Mouse (Mus musculus) embryo, embryonic 10.5 days (tissue): ENCODE results near the gene Radil.

Experiments used
- DNase-seq: peaks from one replicate; pipeline ENCODE4 v3.0.0-alpha.2; 2015; ENCODE audit warnings: low spot score

Radil gene

GRCm38 (mm10) chr5:142448076-142448475 lies 102.8 kb downstream of the Radil start:
- peak; percentile 97 for DNase-seq

DNA sequence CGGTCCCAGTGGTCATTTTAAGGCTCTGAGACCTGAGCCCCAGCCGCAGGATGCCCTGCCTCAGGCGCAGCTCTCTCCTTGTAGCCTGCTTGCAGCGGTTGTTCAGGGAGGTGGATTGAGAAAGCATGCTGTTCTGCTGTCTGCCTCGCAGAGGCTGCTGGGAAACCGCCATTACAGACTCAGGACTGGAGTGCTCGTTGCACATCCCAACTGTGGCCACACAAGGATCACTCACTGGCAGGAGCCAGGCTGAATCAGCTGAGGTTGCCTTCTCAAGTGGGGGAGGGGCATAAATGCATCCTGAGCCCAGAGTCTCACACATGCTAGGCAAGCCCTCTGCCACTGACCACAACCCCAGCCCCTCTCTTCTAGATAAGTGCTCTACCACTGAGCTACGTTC lies 105.2 kb downstream of the Radil start:
- DNase-seq, result no peak

DNA sequence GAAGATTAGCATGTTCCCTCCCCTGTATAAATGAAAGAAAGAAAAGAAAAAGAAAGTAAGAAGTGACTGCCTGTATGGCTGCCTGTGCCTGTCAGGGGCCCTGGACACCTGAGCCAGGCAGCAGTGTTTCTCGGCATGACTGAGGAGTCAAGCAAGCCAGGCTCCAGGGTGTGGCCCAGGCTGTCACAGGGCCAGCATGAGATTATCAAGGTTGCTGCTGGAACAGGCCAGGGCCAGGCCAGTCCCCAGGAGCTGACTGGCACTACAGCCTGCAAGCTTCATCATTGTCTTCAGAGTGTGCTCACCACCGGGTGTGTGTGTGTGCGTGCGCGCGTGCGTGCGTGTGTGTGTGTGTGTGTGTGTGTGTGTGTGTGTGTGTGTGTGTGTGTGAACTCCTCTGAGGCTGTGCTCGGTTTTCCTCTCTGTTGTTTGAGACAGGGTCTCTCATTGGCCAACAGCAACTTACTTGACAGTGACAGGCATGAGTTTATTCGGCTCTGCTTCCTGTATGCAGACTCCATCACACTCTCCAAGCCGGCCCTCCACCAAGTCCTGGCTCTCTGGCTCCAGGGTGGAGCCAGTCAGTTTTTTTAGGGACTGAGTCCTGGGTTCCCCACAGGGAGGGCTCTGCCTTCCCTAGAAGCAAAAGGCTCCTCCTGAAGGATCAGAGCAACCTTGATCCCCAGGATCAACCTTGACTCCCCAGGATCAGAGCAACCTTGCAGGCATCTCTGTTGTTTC lies 105.9 kb downstream of the Radil start:
- no peak for DNase-seq

DNA sequence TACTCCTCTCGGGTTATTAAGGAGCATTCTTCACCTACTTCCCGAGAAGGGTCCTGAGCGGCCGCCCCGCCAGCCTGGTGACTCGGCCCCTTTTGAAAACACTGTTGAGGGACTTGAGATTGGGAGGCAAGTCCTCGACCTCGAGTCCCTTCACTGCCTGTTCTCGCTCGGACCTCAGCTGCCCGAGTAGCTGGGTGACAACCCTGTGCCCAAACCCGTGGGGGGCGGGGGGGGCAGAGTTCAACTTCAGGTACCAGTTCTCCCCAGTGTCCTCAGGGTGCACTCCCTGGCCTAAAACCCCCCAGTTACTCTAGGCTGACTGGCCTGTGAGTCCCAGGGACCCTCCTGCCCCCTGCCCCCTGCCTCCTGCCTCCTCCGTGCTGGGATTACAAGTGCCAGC lies 106.9 kb downstream of the Radil start:
- no peak for DNase-seq

DNA sequence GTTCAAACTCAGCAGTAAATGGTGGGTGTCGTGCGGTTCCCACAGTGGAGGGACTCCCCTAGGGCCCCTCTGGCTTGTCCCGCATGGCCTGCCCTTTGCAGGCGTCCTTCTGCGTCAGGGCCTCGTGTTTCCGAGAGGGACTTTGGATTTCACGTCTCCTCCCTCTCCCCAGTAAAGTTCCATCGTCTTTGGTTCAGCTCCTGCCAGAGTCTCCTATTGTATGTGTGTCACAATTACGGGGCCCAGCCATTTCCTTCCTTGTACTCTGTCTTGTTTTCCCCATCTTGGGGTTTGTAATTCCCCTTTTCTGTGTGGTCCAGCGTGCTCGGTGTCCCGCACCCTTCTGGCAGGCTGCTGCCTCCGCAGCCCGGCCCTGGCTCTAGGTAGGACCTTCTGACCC lies 107.4 kb downstream of the Radil start:
- no peak for DNase-seq

GRCm38 (mm10) chr5:142442045-142442440 lies 108.9 kb downstream of the Radil start:
- DNase-seq, result no peak

GRCm38 (mm10) chr5:142441332-142442044 lies 109.4 kb downstream of the Radil start:
- DNase-seq, result no peak

DNA sequence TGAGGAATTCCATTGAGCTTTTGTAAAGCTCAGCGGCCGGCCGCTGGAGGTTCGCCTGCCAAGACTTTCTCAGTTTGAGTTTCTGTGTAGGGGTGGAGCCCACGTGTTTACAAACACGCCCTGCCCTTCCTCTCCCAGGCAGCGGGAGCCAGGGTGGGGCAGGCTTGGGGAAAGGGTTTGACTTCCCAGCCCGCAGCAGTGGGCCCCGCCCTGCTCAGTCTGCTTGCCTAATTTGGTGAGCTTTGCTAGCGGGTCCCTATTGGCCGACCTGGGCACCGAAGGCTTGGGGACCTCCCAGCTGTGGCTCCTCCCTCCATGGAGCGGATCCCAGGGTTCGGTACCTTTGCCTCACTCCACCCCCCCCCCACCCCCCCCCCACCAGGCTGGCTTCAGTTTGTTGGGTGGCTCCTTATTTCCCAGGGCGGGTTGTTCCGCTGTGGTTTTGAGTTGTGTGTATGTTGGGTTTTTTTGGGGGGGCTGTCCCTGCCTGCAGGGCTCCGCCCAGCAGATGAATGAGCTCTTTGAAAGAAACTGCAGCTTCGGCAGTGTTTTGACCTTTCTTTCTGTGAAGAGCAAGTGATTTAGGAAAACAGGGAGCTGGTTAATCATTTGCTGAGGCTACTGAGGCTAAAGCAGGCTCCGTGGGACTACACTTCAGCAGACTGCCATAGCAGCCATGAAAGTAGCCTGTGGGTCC lies 110.3 kb downstream of the Radil start:
- peak; percentile 94 for DNase-seq

- no peak for DNase-seq
Observed at GRCm38 (mm10) chr5:142439911-142440432, 110.9 kb downstream of the Radil start.

DNA sequence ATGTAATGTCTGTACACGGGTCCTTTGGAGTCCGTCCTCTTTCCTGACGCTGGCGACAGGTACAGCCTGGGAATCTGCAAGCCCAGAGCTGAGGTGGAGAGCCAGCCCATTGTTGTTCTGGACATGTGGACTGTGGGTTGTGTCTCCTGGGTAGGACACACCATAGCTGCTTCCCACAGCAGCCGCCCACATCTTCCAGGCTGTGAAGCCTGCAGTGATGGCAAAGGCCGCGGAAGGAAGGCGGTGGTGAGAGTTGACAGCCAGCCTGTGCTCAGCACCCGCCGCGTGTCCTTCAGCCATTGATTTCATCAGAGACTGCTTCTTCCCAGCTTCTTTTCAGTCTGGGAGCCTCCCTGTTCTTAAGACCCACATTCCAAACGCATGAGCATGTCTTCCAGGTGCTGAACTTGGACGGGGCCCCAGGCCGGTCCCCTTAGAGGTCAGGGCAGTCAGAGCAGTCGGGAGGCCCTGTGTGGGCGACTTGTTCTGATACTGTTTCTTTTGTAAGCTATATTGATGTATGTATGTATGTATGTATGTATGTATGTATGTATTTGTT lies 112.4 kb downstream of the Radil start:
- DNase-seq, result no peak

- no peak for DNase-seq
Observed at GRCm38 (mm10) chr5:142435736-142436135, 115.2 kb downstream of the Radil start.
